Mouse (Mus musculus): Measurements from ENCODE around the gene Bcas3.

The Bcas3 gene

DNA sequence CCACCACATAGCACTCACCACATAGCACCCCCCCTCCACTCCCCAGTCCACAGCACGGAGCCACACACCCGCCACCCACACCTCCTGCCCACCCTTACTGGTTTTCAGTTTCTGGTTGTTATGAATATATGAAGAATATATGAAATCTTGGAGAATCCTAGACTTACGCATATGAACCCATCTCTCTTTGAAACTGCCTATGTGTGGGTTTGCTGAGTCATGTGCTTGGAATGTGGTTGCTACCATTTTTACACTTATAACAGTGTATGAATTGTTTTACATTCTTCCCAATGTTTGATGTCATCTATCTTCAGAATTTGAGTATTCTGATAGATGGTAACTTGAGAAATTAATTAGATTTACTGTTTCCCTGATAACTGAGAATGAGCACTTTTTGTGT, 26.1 kb downstream of the Bcas3 start:
- no peak for DNase-seq (ENCODE audit: low read depth)

DNA sequence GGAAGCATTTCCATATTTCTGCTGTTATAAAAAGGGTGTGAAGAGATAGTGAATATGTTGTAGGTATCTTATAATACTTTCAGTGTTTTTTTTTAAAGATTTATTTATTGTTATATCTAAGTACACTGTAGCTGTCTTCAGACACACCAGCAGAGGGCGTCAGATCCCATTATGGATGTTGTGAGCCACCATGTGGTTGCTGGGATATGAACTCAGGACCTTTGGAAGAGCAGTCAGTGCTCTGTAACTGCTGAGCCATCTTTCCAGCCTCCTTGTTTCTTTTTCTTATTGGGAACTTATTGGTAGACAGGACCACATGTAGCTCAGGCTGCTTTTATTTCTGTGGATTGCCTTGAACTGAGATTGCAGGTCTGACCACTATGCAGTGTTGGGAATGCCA, 27.1 kb downstream of the Bcas3 start:
- no peak for DNase-seq (ENCODE audit: low read depth)

DNA sequence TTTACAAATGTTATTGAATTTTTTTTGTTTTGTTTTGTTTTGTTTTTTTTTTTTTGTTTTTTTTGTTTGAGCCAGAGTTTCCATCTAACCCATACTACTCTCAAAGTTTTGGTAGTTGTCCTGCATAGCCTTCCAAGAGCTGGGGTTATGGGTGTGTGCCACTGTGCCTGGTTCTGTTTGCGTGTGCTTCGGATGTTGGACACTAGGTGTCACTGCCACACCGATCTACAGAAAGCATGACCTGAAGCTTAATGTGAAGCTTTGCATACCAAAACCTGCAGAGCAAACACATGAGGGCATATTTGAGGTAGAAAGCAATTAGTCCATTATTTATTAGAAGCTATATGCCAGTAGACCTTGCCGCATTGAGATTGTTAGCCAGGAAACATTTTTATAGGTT, 29.1 kb downstream of the Bcas3 start:
- DNase-seq (ENCODE audit: low read depth), result peak; percentile 50

DNA sequence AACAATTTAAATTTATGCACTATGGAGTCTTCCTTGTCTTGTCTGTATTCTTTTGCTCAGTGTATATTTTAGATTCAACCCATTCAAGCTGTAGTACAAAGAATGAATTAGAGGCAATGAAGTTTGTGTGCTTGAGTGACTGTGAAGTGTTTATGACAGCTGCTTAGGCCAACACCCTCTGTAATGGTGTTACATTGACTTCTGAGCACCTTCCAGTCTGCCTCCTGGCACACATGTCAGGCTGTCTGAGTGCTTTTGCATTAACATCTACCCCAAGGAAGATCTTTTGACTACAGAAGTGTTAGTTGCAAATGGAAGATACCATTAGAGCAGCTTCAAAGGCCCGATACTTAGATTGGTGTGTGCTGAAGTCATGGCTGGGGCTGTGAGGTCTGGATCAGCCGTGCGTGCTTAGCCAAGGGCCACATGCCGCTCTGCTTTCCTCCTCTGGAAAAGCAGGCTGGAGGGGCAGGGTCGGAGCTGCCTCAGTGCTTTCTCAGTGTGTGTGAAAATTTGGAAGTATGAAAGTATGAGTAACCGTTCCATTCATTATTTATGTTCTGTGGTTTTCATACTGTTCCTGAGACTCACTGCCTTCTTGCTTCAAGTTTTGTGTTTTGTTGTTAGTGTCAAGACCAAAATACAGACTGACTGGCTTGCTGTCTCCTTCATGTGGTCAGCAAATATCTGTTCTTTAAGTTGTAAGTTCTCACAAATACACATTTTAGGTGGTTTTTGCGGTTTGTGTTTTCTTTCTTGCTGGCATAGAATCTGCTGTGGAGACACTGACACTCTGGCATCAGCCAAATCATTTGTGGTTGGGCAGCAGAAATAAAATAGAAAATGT, 31.2 kb downstream of the Bcas3 start:
- no peak for DNase-seq (ENCODE audit: low read depth)

DNA sequence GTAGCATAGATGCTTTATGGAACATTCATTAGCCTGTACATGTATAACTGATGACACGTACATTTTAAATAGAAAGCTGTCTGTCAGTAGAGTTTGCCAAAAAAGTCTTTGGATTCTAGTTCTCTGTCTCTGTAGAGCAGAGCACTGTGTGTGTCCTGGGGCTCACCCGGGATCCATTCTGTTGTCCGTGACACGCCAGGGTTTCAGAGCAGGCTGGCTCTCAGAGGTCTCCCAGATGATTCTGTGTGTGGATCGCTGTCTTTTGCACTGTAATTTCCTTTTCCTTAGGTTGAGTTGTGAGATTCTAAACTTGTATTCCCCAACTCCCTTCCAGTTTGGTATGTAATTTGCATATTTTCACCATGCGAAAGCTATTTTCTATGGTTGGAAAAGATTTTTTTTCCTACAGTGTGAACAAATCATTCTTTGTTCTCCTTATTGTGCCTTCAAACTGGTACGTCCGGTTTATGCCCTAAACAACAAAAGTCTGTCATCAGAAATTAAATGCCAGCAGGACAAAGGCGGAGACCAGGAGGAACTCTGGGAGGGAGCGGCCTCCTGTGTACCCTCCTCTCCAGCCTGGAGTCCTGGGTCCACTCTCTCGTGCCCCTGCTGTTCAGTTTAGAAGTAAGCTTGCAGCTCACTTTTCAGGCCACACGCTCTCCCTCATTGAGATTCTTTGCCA, 39.4 kb downstream of the Bcas3 start:
- DNase-seq (ENCODE audit: low read depth), result no peak

DNA sequence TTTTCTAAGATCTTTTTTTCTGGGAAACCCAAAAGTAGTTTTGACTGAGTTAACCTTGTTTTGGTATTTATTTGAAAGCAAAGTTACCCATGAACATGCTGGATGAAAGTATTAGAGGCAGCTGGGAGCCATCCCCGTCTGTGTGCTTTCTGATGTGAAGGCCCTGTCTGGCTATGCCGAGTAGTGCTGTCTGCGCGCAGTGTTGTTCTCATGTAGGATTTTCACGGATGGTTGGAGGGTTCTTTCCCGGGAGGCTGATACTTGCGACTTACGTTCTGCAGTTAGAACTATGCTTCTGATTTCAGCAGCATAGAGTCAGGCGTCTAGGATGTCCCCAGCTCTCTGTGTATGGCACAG, 39.9 kb downstream of the Bcas3 start:
- no peak for DNase-seq (ENCODE audit: low read depth)

DNA sequence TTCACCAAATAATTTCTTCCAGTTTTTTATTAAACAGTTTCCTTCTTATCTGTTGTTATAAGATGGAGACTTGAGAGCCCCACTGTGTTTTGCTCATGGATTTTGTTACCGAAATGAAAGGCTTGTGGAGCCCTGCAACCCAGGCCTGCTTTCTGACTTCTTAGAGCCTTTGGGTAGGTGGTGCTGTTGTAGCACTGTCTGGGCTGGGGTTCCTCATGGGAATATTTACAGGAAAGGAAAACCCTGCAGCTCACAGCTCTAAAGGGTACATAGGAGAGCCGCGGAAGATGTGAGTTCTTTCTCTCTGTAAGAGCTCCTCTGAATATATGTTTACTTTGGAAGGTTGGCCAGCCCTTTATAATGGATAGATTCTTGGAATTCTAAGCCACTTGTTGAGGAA, 41.0 kb downstream of the Bcas3 start:
- DNase-seq (ENCODE audit: low read depth), result no peak

DNA sequence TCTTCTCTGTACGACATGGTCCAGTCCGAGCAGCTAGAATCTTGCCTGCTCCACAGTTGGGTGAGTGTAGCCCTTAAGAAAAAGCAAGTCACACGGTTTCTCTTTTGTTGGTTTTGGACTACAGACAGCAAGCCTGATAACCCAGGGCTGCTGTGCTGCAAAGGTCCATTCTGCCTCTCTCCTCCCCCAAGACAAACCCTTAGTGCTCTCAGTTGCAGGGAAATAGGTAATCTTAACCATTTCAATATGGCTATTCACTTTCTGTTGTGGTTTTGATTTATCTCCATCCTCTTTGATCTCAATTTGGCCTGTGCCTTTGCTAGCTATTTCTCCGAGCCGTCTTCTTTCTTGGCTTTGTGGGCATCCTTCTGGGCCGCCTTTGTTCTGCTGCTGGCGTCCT, 42.4 kb downstream of the Bcas3 start:
- no peak for DNase-seq (ENCODE audit: low read depth)

DNA sequence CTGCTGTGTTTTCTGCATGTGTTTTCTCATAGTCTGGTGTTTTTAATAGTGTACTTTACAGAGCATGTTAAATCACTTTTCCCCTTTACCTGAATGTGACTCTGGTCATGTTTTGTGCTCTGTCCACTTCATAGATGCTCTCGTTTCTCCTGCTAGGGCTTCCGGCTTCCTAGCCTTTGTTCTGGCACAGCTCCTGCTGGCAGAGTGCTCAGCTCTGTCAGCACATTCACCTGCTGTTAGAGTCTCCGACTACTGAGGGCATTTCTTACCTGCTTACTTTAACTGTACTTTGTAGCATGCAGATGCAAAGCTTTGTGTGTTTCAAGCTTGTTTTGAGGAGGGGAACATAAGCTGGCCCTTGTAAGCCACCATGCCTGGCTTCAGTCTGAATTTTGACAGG, 53.6 kb downstream of the Bcas3 start:
- no peak for DNase-seq (ENCODE audit: low read depth)

DNA sequence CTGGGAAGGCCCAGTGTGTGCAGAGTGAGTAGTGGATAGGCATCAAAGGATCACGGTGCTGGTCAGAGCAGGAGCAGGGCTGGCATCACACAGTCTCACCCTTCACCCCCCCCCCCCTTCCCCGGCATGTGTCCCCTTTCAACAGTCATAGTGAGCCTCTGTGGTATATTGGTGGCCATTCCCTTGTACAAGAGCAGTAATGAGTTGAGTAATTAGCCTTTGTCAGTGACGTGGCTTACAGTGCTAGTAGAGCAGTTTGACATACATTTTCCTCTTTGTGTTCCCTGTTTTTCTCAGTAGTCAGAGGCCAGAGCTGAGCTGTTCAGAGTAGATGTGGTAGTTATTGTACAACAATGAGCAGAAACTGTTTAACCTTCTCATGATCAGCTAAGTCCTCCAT, 54.7 kb downstream of the Bcas3 start:
- DNase-seq (ENCODE audit: low read depth), result no peak

DNA sequence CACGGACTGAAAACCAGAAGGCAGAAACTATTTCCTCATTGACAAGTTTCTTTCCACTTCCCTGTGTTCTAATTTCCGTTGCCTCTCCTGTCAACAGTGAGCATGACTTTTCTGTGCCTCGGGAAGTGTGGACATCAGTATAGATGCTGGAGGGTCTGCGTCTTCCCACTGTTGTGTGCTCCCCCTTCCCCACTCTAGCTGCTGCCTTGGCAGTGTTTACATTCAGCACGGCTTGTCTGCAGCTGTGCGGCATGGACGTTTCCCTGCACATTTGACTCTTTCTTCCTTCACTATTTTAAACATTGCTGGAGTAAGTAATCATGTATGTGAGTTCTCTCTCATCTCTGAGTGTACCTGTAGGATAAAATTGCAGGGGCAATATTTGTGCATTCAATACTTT, 59.4 kb downstream of the Bcas3 start:
- no peak for DNase-seq (ENCODE audit: low read depth)

DNA sequence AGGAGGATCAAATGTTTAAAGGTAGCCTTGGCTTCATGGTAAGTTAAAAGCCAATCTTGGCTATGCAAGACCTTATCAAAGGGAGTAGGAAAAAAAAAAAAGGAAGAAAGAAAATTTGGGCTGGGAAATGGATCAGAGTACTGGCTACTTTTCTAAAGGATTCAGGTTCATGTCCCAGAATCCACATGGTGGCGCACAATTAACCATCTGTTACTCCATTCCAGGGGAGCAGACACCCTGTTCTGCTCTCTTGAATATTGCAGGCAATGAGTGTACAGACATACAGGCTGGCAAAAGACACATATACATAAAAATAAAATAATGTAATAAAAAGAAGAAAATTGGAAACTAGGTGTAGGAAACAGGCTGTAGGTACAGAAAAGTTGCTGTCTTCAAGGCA, 61.5 kb downstream of the Bcas3 start:
- no peak for DNase-seq (ENCODE audit: low read depth)

DNA sequence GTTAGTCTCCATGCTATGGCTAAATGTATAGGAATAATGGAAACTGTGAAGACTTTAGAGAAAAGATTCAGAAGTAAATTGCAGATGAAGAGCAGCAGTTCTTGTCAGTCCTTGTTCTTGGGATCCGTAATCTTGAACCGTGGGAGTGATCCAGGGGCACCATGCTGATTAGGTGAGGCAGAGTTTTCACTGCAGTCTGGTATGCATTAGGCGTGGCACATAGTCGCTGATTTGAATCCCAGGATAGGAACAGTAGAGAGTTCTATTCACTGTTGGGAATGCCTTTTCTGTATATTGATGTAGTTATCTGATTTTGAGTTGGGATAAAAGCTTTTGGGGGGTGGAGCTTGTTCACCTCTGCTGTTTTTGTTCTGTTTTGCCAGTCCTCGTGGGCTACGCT, 74.4 kb downstream of the Bcas3 start:
- DNase-seq (ENCODE audit: low read depth), result no peak

DNA sequence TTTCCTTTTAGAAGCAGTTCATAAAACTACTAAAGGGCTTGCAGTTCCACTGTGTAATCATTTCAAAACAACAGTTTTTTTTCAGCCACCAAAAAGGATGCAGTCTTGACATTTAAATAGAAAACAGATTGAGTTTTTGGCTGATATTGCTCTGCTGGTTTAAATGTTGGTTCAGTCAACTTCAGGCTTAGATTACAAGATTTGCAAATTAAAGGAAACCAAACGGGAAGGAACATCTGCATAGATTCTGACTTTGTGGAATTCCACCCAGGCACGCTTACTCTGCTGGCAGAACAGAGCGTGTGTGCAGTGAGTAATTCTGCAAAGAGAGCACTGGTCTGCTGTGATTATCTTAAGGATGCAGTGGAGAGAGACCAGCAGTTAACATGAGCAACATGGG, 75.3 kb downstream of the Bcas3 start:
- no peak for DNase-seq (ENCODE audit: low read depth)

DNA sequence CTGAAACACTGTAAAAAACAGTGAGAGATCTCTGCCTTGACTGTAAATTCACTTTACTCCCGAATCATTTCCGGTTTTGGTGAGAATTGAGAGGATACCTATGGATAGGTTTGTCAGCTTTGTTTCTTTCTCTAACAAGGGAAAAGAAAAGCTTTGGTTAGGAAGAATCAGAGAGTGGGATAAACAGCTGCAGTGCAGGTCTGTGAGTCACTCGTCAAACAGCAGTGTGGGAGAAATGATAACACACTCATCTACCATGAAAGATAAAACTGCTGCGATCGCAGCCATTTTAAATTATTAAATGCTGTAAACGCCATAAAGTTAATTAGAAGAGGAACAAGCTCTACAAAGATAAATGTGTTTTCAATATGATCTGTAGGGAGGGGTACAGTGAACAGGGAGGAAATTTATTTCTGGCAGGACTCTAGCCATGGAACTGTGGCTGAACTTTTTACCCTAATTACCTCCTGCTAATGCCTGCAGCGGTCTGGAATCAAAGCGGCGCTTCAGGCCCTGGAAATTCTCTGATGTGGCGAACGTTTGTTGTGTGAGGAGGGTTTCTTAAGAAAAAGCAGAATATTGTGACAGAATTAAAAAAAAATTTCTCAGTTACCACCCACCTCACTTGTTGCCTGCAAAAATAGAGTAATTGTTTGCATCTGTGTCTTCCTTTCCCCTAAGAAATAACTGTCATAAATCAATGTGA, 77.9 kb downstream of the Bcas3 start:
- no peak for DNase-seq (ENCODE audit: low read depth)

DNA sequence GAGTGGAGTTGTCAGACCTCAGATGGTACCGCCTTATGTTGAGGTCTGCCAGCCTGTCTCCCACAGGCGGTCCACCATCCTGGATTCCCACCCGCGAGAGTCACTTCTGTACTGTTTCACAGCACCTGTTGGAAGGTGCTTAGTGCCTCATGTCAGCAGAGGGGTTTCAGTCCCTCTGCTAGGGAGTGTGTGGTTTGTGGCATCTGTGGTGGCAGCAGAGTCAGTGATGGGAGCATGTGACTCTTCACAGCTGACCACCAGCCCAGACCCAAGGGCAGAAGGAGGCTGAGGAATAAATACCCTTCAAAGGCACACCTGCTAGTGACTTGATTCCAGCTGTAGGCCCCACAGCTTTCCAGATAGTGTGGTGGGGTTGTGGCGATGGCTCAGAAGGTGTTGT, 94.4 kb downstream of the Bcas3 start:
- no peak for DNase-seq (ENCODE audit: low read depth)

DNA sequence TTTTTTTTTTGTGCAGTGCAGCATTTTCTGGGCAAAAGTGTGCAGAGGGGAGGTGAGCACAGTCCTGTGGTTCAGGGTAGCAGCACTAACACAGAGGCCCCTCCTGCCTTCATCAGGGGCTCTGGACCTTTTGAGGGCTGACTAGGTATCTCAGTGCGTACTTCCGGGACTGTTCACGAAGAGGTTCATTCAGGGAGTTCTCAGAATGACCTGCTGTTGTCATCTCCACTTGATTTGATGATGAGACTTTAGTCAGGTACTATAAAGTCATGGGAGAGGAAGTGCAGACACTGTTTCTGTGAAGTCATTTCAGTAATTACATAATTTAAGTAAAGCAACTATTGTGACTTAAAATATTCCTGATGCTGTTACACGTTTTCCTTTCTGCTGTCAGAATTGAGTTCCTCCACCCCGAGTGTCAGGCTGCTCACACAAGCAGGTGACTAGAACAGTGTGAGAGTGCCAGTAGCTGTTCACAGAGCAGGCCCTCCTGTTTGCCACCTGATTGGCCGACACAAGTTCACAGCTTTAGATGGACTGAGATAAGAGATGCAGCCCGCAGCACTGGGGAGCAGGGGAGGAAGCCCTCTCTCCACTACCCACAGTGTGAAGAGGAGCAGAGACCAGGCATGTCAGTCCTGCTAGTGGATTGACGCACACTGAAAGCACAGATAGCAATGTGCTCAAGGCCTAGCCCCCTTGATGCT, 100.8 kb downstream of the Bcas3 start:
- DNase-seq (ENCODE audit: low read depth), result no peak

DNA sequence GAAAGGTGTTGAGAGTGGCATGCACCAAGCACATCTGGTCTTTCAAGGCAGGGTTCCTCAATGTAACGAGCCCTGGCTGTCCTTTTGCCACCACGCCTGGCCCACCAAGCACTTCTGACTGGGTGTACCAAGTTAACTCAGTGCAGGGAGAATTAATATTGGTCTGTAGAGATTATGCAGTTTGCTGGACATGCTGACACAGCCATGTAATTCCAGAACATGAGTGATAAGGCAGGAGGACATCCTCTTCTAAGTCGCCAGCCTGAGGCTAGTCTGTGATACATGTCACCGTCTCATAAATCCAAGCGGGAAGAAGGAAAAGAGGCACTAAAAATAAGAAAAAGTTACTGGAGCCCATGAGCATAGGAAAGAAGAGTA, 101.3 kb downstream of the Bcas3 start:
- no peak for DNase-seq (ENCODE audit: low read depth)

DNA sequence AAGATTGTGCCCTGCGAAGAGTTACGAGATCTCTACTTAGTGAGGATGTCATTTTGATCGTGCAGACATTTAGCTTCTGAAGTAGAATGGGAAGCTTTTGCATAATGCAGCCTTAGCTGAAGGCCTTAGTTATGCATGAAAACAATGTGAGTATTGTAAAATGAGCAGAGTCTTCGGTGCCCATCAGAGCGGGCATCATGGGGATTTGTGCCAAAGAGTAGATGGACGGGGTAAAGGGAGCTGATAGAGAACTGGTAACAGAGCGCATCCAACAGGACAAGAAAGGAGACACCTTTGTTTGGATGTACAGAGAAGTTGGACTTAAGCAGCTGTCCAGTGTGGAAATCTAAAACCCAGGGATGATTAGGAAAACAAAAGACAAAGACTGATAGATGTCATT, 108.6 kb downstream of the Bcas3 start:
- no peak for DNase-seq (ENCODE audit: low read depth)

DNA sequence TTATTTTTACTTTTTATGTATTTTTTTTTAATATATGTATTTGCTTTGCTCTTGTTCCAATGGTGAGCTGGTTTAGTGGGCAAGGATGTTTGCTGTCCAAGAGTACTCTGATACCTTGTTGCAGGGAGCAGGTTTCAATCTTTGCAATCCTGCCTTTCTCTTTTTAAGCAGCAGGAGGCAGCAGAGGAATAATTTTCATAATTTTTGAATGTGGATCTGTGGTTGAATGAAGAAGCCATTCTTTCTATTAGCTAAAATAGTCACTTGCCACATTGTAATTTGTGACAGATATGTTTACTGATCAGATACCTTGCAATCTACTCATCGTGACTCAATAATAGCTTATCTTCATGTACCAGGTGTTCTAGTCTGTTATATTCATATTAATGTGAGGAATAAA, 116.6 kb downstream of the Bcas3 start:
- peak; percentile 10 for DNase-seq (ENCODE audit: low read depth)

DNA sequence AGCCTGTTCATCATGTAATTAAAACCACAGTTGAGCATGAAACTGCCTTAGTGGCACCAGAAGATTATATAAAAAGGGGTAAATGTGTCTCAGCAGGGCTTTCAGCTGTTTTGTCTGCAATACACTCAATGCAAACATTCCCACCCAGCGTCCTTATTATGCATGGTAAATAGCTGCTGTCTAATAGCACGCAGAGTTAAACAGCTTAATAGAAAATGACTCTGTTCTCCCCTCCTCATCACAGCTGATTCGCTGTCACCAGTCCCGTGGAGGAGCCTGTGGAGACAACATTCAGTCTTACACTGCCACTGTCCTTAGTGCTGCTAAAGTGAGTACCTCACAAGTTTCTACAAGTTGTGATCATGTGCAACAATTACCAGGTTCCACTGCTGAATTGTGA, 117.5 kb downstream of the Bcas3 start:
- no peak for DNase-seq (ENCODE audit: low read depth)

DNA sequence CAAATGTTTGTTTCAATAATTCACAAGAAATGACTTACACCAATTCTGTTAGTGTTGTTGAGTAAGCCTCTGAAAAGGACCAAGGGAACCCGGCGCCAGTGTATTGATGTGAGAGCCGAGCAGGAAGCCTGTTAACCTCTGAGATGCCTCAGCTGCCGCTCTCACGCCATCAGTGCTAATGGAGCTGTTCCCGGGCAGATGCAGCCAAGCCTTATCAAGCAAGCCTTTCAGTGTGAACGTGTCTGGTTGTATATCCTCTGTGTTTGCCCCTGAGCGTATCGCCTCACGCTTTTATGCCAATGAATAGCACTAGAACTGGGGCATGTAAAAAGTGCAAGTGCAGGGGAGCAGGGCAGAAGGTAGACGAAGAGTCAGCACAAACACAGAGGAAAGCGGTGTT, 121.4 kb downstream of the Bcas3 start:
- DNase-seq (ENCODE audit: low read depth), result no peak
